Mouse (Mus musculus): ENCODE results near the gene Fcer1g.

The Fcer1g gene

GRCm38 (mm10) chr1:171187851-171188700 lies 46.1 kb downstream of the Fcer1g start:
- no peak for DNase-seq (ENCODE audit: low spot score in 2 of 2)

- no peak for DNase-seq (ENCODE audit: low spot score in 2 of 2)
These were observed 48.5 kb downstream of the Fcer1g start for GRCm38 (mm10) chr1:171185655-171186054.

- peak in 1 of 2 experiments; percentile 15 for DNase-seq (ENCODE audit: low spot score in 2 of 2)
These were observed 49.9 kb downstream of the Fcer1g start for GRCm38 (mm10) chr1:171184314-171184713.

DNA sequence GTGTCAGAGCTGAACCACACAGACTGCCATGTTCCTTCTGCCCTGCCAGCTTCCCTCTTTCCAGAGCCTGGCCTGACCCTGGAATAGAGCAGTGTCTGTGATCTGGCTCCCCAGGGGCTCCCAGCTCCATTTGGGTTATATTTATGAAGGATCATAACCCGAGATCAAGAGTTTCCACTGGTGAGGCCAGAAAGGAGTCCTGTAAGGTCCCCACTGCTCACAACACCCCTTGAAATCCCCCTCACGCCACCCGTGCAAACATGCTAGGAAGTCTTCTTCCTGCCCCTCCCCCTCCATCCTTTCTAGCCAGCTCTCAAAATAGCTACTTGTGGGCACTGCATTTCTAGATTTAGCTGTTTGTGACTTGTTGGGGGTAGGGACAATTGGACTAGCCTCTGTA lies 50.5 kb downstream of the Fcer1g start:
- DNase-seq (ENCODE audit: low spot score in 2 of 2): no peak

DNA sequence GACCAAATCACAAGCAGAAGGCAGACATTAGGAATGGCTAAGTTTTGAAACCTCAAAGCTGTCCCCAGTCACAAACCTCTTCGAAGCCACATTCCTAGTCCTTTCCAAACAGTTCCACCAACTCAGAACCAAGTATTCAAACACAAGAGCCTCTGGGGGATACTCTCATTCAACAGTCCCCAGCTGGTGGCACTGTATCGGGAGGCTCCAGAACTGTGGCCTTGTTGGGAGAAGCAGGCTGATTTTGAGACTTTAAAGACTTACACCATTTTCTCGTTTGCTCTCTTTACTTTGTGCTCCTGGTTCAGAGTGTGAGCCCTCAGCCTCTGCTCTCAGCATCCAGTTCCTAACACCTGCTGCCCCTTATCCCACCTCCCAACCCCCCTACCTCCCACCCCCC lies 51.1 kb downstream of the Fcer1g start:
- DNase-seq (ENCODE audit: low spot score in 2 of 2): no peak

All from thymus, postnatal 10 days (tissue).